Mouse (Mus musculus) T-helper 1 cell (primary cell): ENCODE data around the gene Gm13102.
"Not testable (repeated sequence)": the region's sequence is repeated elsewhere in the genome, so short reads cannot be mapped to it uniquely, and the experiment has no call there.

ENCODE experiments used
- in situ Hi-C: fragments of 300-600 bp; cut with MboI, MseI; formaldehyde crosslinking; loops from one replicate; pipeline ENCODE4 v1.15.1; 2025; ENCODE audit warnings: high pct_unique_total_duplicates

Gene Gm13102

DNA sequence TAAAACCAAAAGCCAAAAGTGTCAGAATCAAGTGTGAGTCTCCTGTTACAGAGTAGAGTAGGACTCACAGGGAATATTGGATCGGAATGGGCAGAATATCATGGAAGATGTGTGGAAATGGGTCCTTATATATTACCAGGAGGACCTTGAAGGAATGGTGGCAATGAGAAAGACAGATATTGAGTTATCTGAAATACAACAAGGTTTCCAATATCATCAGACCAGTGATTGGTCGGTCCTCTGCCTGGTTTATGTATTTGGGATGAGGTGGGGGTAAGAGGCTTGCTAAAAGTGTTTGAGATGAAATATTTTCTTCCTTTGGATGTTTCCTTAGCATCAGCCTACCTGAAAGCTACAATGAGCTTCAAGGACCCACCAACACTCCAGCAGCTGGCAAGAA, at the start of gene Gm13102:
Gm13102 (plus strand) TSS at position 301 of the 400 bp plus-strand sequence.
- in situ Hi-C loops: not testable (repeated sequence)

DNA sequence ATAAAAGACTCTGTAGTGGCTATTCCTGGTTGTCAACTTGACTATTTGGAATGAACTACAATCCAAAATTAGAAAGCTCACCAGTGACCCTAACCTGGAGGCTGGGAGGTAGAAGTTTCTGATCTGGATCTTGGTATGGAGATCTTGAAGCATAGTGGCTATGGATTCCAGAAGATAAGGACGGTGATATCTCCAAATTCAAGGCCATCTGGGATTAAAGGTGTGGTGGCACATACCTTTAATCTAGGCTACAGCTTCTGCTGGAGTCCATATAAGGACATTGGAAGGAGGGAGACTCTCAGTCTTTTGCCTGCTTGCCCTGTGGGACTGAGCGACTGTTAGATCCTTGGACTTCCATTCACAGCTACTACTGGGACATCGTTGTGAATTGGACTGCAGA, 47.4 kb upstream of the Gm13102 start, which contains the start of gene Pramel4:
Pramel4 (plus strand) TSS at position 301 of the 400 bp plus-strand sequence.
- in situ Hi-C loops: not testable (repeated sequence)
